Mouse (Mus musculus) naive thymus-derived CD4-positive, alpha-beta T cell, adult 2 months (primary cell): ENCODE results near the gene Notch3.
"Not testable (repeated sequence)": the region's sequence is repeated elsewhere in the genome, so short reads cannot be mapped to it uniquely, and the experiment has no call there.

Experiments used
- DNase-seq: peaks from one replicate; pipeline ENCODE4 v3.0.0-alpha.2; 2011; ENCODE audit warnings: low read depth

Gene Notch3

GRCm38 (mm10) chr17:32118484-32118883, 48.2 kb downstream of the Notch3 start:
- no peak for DNase-seq

GRCm38 (mm10) chr17:32117872-32118421, 48.7 kb downstream of the Notch3 start:
- not testable (repeated sequence) for DNase-seq

GRCm38 (mm10) chr17:32117287-32117871, 49.3 kb downstream of the Notch3 start:
- DNase-seq, result no peak

- no peak for DNase-seq
Observed at GRCm38 (mm10) chr17:32116586-32117286, 49.9 kb downstream of the Notch3 start.

- not testable (repeated sequence) for DNase-seq
Observed at GRCm38 (mm10) chr17:32114486-32114885, 52.2 kb downstream of the Notch3 start.

- DNase-seq, result peak; percentile 33
Observed at GRCm38 (mm10) chr17:32113523-32114421, 52.9 kb downstream of the Notch3 start.

- DNase-seq, result no peak
Observed at GRCm38 (mm10) chr17:32113255-32113522, 53.5 kb downstream of the Notch3 start.

- no peak for DNase-seq
Observed at GRCm38 (mm10) chr17:32112434-32113254, 54.0 kb downstream of the Notch3 start.

GRCm38 (mm10) chr17:32110980-32111780, 55.5 kb downstream of the Notch3 start:
- no peak for DNase-seq

GRCm38 (mm10) chr17:32110424-32110823, 56.2 kb downstream of the Notch3 start:
- DNase-seq, result no peak

GRCm38 (mm10) chr17:32109201-32109940, 57.3 kb downstream of the Notch3 start:
- DNase-seq, result no peak

- DNase-seq, result not testable (repeated sequence)
Observed at GRCm38 (mm10) chr17:32108320-32109011, 58.2 kb downstream of the Notch3 start.

GRCm38 (mm10) chr17:32107877-32108276, 58.8 kb downstream of the Notch3 start:
- DNase-seq, result no peak

- DNase-seq, result no peak
Observed at GRCm38 (mm10) chr17:32106358-32106757, 60.3 kb downstream of the Notch3 start.

GRCm38 (mm10) chr17:32103054-32103453, 63.6 kb downstream of the Notch3 start:
- DNase-seq, result no peak

GRCm38 (mm10) chr17:32099943-32100586, 66.6 kb downstream of the Notch3 start:
- DNase-seq, result peak; percentile 52

- DNase-seq, result no peak
Observed at GRCm38 (mm10) chr17:32099574-32099942, 67.1 kb downstream of the Notch3 start.

GRCm38 (mm10) chr17:32098905-32099304, 67.7 kb downstream of the Notch3 start:
- DNase-seq, result not testable (repeated sequence)

GRCm38 (mm10) chr17:32097676-32098075, 69.0 kb downstream of the Notch3 start:
- DNase-seq, result no peak
